Mouse (Mus musculus): ENCODE data around the gene Arhgef39. TPM values are rescaled to one million over a fixed set of nuclear protein-coding genes. Genes with fewer than 3 reads are reported as not detected.
"Not testable (repeated sequence)": the region's sequence is repeated elsewhere in the genome, so short reads cannot be mapped to it uniquely, and the experiment has no call there.

The Arhgef39 gene
- polyA plus RNA-seq, 1 experiment from 2014 or later: 56.7 TPM

DNA sequence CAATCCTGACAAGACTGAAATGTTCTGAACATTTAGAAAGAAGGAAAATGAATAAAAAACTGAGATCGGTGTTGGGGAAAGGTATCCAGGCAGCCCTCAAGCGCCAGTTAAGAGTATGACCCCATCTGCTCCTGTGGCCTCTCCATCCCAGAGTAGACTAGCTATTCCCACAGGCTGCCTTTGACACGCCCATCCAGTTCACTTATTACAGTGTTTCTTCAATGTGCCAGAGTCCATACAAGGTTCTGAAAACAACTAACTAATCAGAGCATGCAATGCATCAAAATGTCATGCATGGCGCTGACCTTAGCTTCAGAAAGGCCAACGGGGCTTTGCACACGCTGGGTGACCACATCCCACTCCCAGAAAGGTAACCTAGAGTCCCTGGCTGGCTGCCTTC is 4.0 kb upstream of the Arhgef39 start:
- peaks cover 76% of the 10 kb centered on the region for H3K27me3 ChIP-seq (ENCODE audit: poor library complexity, severe bottlenecking)

DNA sequence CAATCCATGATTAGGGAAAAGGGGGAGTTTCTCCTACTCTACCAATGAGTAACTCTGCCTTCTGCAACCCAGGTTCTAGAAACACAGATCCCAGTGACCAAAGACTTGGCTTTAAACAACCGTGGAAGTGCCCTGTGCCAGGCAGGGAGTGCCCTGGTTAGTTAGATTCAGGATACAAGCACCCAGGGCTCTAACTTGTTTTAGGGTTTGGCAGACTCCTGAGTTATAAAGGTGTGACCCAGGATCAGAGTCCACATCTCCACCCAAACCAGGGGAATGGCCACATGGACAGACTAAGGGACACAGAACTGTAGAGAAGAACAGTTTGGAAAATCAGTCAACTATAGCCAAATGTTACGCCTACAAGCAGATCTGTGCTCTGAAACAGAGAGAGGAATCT is 3.5 kb upstream of the Arhgef39 start:
- Histone ChIP-seq H3K27ac (no peak overlapping the region), H3K27me3 (ENCODE audit: poor library complexity, severe bottlenecking) (peaks cover 75% of the 10 kb centered on the region), H3K4me1 (peaks cover 36% of the 10 kb centered on the region), H3K4me3 (no peak overlapping the region), H3K36me3 (replicated peaks) (peaks cover under 1% of the 10 kb centered on the region; the same call in 1 of the 2 replicates), H3K9me3 (no peaks in the 10 kb centered on the region)
- no peak for DNase-seq (ENCODE audit: extremely low spot score, low spot score)
- WGBS: 73% methylated on average over 2 of the region's 2 CpGs

More for the DNA sequence above, 4.0 kb upstream of the Arhgef39 start:
- Histone ChIP-seq H3K27ac (no peak overlapping the region), H3K4me1 (peaks cover 36% of the 10 kb centered on the region), H3K9me3 (no peaks in the 10 kb centered on the region), H3K36me3 (replicated peaks) (no peaks in the 10 kb centered on the region), H3K4me3 (no peak overlapping the region)
- 86% methylated on average over 6 of the region's 6 CpGs for WGBS
- DNase-seq (ENCODE audit: extremely low spot score, low spot score): no peak

DNA sequence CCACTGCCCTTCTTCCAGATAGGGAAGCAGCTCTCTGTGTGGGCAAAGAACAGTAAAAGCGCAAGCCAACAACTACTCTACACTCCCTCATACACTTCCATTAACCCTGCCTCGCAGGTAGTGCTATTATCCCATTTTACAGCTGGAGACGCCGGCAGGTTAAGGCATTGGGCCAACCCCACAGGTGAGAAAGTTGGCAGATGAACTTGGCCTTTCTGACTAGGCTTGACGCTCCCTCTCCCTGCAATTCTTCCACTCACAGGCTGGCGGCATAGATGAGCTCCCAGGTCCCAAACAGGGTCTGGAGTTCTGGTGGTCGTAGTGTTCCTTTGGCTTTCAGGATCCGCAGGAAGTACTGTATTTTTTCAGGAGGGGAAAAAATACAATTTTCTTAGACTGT is 512 bp downstream of the Arhgef39 start:
- WGBS: 17% methylated on average over 8 of the region's 8 CpGs
- peak; percentile 52 for DNase-seq (ENCODE audit: extremely low spot score, low spot score)
- Histone ChIP-seq H3K9me3 (no peaks in the 10 kb centered on the region), H3K27ac (peak overlapping the region; percentile 88), H3K4me3 (peak overlapping the region; percentile 61), H3K27me3 (ENCODE audit: poor library complexity, severe bottlenecking) (peaks cover 66% of the 10 kb centered on the region), H3K4me1 (peaks cover 52% of the 10 kb centered on the region), H3K36me3 (replicated peaks) (peaks cover 30% of the 10 kb centered on the region)

DNA sequence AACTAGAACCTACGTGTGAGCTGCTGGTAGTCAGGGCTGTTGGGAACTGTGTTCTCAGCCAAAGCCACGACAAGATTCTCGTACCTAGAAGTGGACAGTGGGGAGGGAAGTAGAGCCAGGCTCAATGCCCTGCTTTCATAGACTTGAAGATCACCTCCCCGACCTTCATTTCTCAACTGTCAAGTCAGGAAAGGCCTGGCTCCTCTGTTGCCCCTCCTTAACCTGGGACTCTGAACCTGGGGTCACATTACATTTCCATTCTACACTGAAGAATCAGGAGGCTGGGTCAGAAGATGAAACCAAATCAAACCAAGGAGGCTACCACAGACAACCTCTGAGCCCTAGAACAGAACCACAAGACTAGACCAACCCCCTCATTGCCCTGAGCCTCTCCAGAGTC is 1.5 kb downstream of the Arhgef39 start:
- H3K9me3 ChIP-seq: no peaks in the 10 kb centered on the region
- peak overlapping the region; percentile 61 for H3K4me3 ChIP-seq
- peaks cover 54% of the 10 kb centered on the region for H3K4me1 ChIP-seq
- H3K27ac ChIP-seq: peak overlapping the region; percentile 88; the same call in 1 of the 2 replicates
- DNase-seq (ENCODE audit: extremely low spot score, low spot score): no peak
- WGBS: 88% methylated on average over 4 of the region's 4 CpGs
- peaks cover 30% of the 10 kb centered on the region for H3K36me3 ChIP-seq (replicated peaks)
- H3K27me3 ChIP-seq (ENCODE audit: poor library complexity, severe bottlenecking): peaks cover 57% of the 10 kb centered on the region

DNA sequence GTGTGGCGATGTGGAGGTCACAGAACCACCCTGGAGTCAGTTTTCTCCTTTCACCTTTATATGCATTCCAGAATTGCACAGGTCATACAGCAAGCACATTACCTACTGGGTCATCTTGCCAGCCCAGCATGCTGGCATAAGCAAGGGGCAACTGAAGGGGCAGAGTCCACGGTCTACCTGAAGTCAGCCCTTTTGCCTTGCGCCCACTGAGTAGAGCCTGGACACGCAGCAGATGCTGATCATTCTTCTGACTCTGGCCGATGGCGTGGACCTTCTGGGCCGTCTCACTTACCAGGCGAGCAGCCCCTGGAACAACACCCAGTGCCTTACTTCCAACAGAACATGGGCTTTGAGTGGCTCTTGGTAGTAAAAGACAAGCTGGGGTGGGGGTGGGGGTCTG is 2.1 kb downstream of the Arhgef39 start:
- DNase-seq (ENCODE audit: extremely low spot score, low spot score): no peak
- peak overlapping the region; percentile 61; the same call in 1 of the 2 replicates for H3K4me3 ChIP-seq
- peaks cover 54% of the 10 kb centered on the region for H3K4me1 ChIP-seq
- H3K27ac ChIP-seq: no peak overlapping the region
- WGBS: 97% methylated on average over 8 of the region's 8 CpGs
- peaks cover 54% of the 10 kb centered on the region for H3K27me3 ChIP-seq (ENCODE audit: poor library complexity, severe bottlenecking)
- peaks cover 30% of the 10 kb centered on the region for H3K36me3 ChIP-seq (replicated peaks)
- no peaks in the 10 kb centered on the region for H3K9me3 ChIP-seq

DNA sequence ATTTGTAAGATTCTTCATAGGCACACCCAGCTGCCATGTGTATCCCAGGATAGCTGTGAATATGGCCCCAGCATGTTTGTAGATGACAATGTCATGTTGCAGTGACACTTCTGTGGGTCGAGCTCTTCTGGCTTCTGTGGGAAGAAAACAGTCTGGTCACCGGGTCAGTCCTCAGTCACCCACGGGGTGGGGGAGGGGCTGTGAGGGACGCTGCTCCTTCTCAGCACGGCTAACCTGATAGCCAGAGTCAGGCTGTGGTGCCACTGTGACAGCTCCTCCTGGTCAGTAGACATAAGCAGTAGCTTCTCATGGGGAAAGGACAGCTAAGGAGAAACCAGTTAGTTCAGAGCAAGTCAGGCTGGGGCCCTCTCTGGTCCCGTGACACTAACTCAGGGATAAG is 2.9 kb downstream of the Arhgef39 start:
- no peak for DNase-seq (ENCODE audit: extremely low spot score, low spot score)
- H3K4me1 ChIP-seq: peaks cover 54% of the 10 kb centered on the region
- H3K4me3 ChIP-seq: no peak overlapping the region
- H3K36me3 ChIP-seq (replicated peaks): peaks cover 30% of the 10 kb centered on the region
- H3K27ac ChIP-seq: no peak overlapping the region
- WGBS: 51% methylated on average over 6 of the region's 6 CpGs
- H3K9me3 ChIP-seq: no peaks in the 10 kb centered on the region
- peaks cover 49% of the 10 kb centered on the region for H3K27me3 ChIP-seq (ENCODE audit: poor library complexity, severe bottlenecking)

DNA sequence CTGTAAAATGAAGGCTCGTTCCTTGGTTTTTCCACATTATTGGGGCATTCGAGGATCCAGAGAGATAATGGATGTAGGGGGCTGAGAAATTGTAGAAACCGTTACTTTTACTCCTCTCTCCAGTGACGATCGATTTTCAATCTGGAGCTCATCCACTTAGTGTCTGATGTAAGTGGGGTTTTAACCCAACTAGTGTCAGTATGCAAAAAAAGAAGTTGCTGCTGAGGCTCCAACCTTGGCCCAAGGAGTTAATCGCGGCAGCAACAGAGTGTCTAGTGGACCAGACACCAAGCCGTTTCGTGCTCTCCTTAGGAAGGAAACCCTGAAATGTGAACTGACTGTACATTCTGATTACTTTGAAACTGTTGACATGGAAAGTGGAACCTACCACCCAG is 5.7 kb downstream of the Arhgef39 start:
- peak overlapping the region; percentile 71 for H3K4me3 ChIP-seq
- 7% methylated on average over 9 of the region's 9 CpGs for WGBS
- H3K36me3 ChIP-seq (replicated peaks): peaks cover 30% of the 10 kb centered on the region
- peaks cover 30% of the 10 kb centered on the region for H3K27me3 ChIP-seq (ENCODE audit: poor library complexity, severe bottlenecking)
- H3K9me3 ChIP-seq: no peaks in the 10 kb centered on the region; the same call in 1 of the 2 replicates
- H3K4me1 ChIP-seq: peaks cover 45% of the 10 kb centered on the region
- peak overlapping the region; percentile 91 for H3K27ac ChIP-seq
- DNase-seq (ENCODE audit: extremely low spot score, low spot score): no peak

DNA sequence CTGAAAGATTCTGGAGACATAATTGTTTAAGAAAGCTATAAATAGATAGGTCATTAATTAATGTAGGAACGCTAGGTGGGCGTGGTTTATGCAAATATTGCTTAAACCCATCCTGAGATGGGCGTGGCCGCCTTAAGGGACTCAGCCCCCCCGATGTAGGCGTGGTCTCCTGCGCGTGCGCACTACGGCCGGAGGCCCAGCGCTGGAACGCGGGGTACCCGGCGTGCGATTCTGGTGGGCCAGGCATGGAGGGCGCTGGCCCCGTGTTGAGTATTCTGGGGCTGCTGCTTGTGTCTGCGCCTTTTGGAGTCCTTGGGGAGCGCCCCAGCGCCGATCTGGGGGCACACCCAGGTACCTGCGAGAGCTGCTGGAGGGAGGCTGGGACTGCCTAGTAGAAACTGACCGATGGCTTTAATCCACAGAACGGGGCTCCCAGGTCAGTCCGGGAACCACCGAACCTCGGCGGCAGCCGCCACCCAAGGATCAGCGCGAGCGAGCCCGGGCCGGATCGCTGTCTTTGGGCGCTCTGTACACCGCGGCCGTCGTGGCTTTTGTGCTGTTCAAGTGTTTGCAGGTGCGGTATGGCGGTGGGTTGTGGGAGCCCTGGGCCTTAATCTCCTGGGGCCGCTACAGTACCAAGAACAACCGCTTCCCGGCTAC is 6.2 kb downstream of the Arhgef39 start:
- peaks cover 30% of the 10 kb centered on the region for H3K36me3 ChIP-seq (replicated peaks)
- H3K4me3 ChIP-seq: peak overlapping the region; percentile 71
- peak; percentile 96 for DNase-seq (ENCODE audit: extremely low spot score, low spot score)
- no peaks in the 10 kb centered on the region; the same call in 1 of the 2 replicates for H3K9me3 ChIP-seq
- peak overlapping the region; percentile 91 for H3K27ac ChIP-seq
- H3K27me3 ChIP-seq (ENCODE audit: poor library complexity, severe bottlenecking): peaks cover 30% of the 10 kb centered on the region
- under 1% methylated on average over 47 of the region's 47 CpGs for WGBS
- H3K4me1 ChIP-seq: peaks cover 39% of the 10 kb centered on the region

DNA sequence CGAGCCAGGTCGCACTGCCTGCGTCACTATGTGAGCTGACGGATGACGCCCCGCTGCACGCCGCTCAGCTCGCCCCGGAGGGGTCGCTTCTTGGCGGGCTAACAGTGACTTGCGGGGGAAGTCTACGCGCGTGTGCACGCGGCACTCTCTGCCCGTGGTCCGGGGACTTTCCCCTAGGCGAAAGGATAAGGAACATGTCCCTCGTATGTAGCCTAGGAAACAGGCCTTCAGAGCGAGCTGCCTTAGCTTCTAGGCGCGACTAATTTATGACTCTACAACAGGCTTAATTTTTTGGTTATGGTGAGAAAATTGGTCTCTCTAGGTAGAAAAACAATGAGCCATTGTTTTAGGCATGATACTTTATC is 6.7 kb downstream of the Arhgef39 start, which contains the start of gene Ccdc107:
Gene Ccdc107 (plus strand): TSS at position 80 of the 365 bp plus-strand sequence.
- under 1% methylated on average over 25 of the region's 25 CpGs for WGBS
- DNase-seq (ENCODE audit: extremely low spot score, low spot score): peak; percentile 90
- peak within 1 kb of the TSS; percentile 91 for H3K27ac ChIP-seq
- H3K9me3 ChIP-seq: no peaks in the 10 kb centered on the region; the same call in 1 of the 2 replicates
- peaks cover 25% of the 10 kb centered on the region for H3K27me3 ChIP-seq (ENCODE audit: poor library complexity, severe bottlenecking)
- H3K4me1 ChIP-seq: peaks cover 34% of the 10 kb centered on the region
- peak within 1 kb of the TSS; percentile 71 for H3K4me3 ChIP-seq
- peaks cover 27% of the 10 kb centered on the region for H3K36me3 ChIP-seq (replicated peaks)

DNA sequence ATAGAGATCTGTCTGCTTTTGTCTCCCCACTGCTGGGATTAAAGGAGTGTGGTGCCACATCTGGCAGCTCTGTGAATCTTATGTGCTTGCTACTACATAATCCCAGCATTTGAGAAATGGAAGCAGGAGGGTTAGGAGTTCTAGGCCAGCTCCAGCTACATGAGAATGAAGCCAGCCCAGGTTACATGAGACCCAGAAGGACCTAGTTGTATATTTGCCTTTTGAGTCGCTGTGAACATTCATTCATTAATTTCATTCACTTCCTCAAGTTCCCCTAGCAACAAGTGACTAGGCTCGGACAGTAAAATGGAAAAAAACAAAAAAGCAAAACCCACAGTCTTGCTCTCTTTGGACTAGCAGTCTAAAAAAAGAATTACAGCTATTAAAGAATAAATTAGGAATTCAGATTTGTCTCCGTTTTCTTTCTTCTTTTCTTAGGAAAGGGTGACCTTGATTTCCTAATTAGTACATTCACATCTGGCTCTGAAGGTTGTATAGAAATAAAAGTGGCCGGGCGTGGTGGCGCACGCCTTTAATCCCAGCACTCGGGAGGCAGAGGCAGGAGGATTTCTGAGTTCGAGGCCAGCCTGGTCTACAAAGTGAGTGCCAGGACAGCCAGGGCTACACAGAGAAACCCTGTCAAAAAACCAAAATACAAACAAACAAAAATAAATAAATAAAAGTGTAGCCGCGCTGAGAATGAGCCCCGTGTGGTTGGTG is 7.2 kb downstream of the Arhgef39 start:
- H3K27ac ChIP-seq: no peak overlapping the region

DNA sequence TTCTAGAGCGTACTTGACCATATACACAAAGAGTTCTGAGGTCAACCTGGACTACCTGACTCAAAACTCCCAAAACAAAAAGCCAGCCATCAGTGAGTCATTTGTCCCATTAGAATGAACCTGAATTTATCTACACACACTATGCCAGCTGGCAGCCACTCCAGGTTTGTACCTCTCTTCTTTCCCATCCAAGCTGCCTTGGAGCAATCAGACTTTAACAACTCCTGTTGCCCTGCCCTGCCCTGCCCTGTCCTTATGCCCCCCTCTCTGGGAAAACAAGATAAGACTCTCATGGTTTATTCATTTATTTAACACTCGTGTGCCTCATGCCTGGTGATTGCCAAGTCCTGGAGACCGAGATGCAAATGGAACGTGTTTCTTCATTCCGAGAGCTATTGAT is 8.7 kb downstream of the Arhgef39 start:
- H3K9me3 ChIP-seq: no peaks in the 10 kb centered on the region; the same call in 1 of the 2 replicates
- no peak for DNase-seq (ENCODE audit: extremely low spot score, low spot score)
- H3K27ac ChIP-seq: no peak overlapping the region
- no peak overlapping the region for H3K4me3 ChIP-seq
- WGBS: 92% methylated on average over 5 of the region's 5 CpGs
- H3K36me3 ChIP-seq (replicated peaks): peaks cover 7% of the 10 kb centered on the region
- H3K27me3 ChIP-seq (ENCODE audit: poor library complexity, severe bottlenecking): peaks cover 12% of the 10 kb centered on the region
- H3K4me1 ChIP-seq: peaks cover 15% of the 10 kb centered on the region

More for the DNA sequence above, 7.2 kb downstream of the Arhgef39 start:
- WGBS: 48% methylated on average over 12 of the region's 12 CpGs
- peaks cover 29% of the 10 kb centered on the region for H3K4me1 ChIP-seq
- H3K27me3 ChIP-seq (ENCODE audit: poor library complexity, severe bottlenecking): peaks cover 22% of the 10 kb centered on the region
- H3K9me3 ChIP-seq: no peaks in the 10 kb centered on the region; the same call in 1 of the 2 replicates
- no peak for DNase-seq (ENCODE audit: extremely low spot score, low spot score)
- peak overlapping the region; percentile 71 for H3K4me3 ChIP-seq
- peaks cover 21% of the 10 kb centered on the region for H3K36me3 ChIP-seq (replicated peaks)

DNA sequence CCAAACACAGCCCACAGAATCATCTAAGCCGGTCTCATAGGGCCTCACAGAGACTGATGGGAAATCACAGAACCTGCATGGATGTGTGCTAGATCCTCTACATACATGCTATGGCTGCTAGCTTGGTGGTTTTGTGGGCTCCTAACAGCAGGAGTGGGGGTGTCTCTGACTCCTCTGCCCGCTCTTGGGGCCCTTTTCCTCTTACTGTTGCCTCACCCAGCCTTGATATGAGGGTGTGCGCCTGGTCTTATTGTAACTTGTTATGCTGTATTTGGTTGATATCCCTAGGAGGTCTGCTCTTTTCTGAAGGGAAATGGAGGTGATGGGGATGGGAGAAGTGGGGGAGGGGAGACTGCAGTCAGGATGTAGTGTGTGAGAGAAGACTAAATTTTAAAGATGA is 9.9 kb downstream of the Arhgef39 start:
- no peak overlapping the region for H3K4me3 ChIP-seq
- 88% methylated on average over 3 of the region's 3 CpGs for WGBS
- DNase-seq (ENCODE audit: extremely low spot score, low spot score): no peak
- peaks cover 9% of the 10 kb centered on the region for H3K4me1 ChIP-seq
- H3K9me3 ChIP-seq: peaks cover 4% of the 10 kb centered on the region; the same call in 1 of the 2 replicates
- no peaks in the 10 kb centered on the region for H3K36me3 ChIP-seq (replicated peaks)
- no peak overlapping the region for H3K27ac ChIP-seq
- no peaks in the 10 kb centered on the region for H3K27me3 ChIP-seq (ENCODE audit: poor library complexity, severe bottlenecking)

DNA sequence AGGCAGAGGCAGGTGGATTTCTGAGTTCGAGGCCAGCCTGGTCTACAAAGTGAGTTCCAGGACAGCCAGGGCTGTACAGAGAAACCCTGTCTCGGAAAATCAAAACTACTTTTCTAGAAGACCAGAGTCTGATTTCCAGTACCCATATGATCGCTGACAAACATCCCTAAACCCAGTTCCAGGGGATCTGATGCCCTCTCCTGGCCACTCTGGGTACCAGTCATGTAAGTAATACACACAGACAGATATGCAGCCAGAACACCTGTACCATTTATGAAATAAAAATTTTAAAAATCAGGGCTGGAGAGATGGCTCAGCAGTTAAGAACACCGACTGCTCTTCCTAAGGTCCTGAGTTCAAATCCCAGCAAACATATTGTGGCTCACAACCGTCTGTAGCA is 13.8 kb downstream of the Arhgef39 start:
- not testable (repeated sequence) for H3K36me3 ChIP-seq (replicated peaks); H3K4me3 ChIP-seq; DNase-seq (ENCODE audit: extremely low spot score, low spot score); H3K27ac ChIP-seq; H3K4me1 ChIP-seq; H3K27me3 ChIP-seq (ENCODE audit: poor library complexity, severe bottlenecking); H3K9me3 ChIP-seq
- WGBS: 86% methylated on average over 5 of the region's 5 CpGs
